ENCODE assay signal across 13 mouse cellular contexts in the genomic region with DNA sequence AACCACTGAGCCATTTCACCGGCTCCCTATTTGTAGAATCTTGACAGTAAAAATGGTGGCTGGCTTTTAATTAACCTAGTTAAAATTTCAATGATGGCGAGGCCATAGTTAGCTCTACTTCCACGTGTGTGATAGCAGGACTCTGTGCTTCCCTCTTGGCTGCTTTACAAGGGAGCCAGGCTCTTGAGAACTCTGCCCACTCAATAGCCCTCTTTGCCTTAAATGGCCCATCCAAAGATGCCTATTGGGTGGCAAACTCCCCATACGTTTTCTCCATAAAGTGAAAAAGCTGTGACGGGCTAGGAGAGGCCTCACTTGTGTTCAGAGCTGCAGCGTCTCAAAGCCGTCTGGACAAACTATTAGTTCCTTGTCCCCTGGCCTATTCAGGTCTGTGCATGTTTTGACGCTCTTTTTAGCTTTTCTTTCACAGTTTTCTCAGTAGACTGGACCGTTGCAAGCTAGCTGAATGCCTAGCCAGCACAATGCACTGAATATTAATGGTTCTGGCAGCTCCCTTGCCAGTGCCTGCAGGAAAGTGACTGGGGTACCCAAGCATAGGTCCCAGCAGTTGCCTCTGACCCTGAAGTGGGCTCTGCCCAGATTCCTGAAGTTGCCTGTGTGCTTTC.
DNase-seq lines count a peak whose midpoint lies in the region; ATAC-seq and TF ChIP-seq lines count a peak whose summit lies in the region.
"Had no signal": no experiment of that assay in that cellular context is flagged by ENCODE, and none has a peak within 500 bp of the region (broad histone marks: within the 10 kb centered on the region; RNA-seq: fewer than 3 reads in every experiment).

No protein-coding gene starts in this region.

- no peak overlapping the region for H3K27ac ChIP-seq in forebrain, embryonic 13.5 days
- peak overlapping the region; percentile 71 for H3K27ac ChIP-seq in hindbrain, embryonic 10.5 days
- peak overlapping the region; percentile 15; the same call in 1 of the 2 replicates for H3K27ac ChIP-seq in midbrain, embryonic 11.5 days (ENCODE audit: low read depth, low read length)
- H3K27ac ChIP-seq in neural tube, embryonic 14.5 days (ENCODE audit: low read depth, low read length) = no peak overlapping the region
- H3K27ac ChIP-seq in liver, postnatal 0 days (ENCODE audit: low read depth) = no peak overlapping the region
- H3K27ac ChIP-seq: macrophage had no signal

- H3K36me3 ChIP-seq in forebrain, embryonic 13.5 days (ENCODE audit: poor library complexity, severe bottlenecking) = no peaks in the 10 kb centered on the region
- no peaks in the 10 kb centered on the region; the same call in 1 of the 2 replicates for H3K36me3 ChIP-seq in hindbrain, embryonic 10.5 days
- no peaks in the 10 kb centered on the region for H3K36me3 ChIP-seq in midbrain, embryonic 11.5 days (ENCODE audit: control insufficient read depth, insufficient read depth, low read length)
- no peaks in the 10 kb centered on the region for H3K36me3 ChIP-seq in neural tube, embryonic 14.5 days (ENCODE audit: control insufficient read depth, insufficient read depth, low read length)
- H3K36me3 ChIP-seq in liver, postnatal 0 days (replicated peaks; ENCODE audit: insufficient read depth, low read length) = no peaks in the 10 kb centered on the region

- no peak overlapping the region for H3K4me2 ChIP-seq in forebrain, embryonic 13.5 days
- H3K4me2 ChIP-seq in midbrain, embryonic 11.5 days = no peak overlapping the region
- H3K4me2 ChIP-seq in neural tube, embryonic 14.5 days (ENCODE audit: low read depth, low read length) = no peak overlapping the region
- H3K4me2 ChIP-seq in liver, postnatal 0 days (ENCODE audit: low read depth, low read length) = no peak overlapping the region

- H3K9me3 ChIP-seq in forebrain, embryonic 13.5 days (replicated peaks) = no peaks in the 10 kb centered on the region
- no peaks in the 10 kb centered on the region for H3K9me3 ChIP-seq in hindbrain, embryonic 10.5 days
- H3K9me3 ChIP-seq in midbrain, embryonic 11.5 days (ENCODE audit: control insufficient read depth, low read length) = no peaks in the 10 kb centered on the region
- no peaks in the 10 kb centered on the region for H3K9me3 ChIP-seq in neural tube, embryonic 14.5 days (ENCODE audit: control insufficient read depth, low read length)
- no peaks in the 10 kb centered on the region for H3K9me3 ChIP-seq in liver, postnatal 0 days (ENCODE audit: low read length)

- ATAC-seq in forebrain, embryonic 13.5 days = peak; percentile 82
- peak; percentile 69 for ATAC-seq in midbrain, embryonic 11.5 days (ENCODE audit: low FRiP score)
- peak; percentile 71; the same call in 1 of the 2 replicates for ATAC-seq in neural tube, embryonic 14.5 days (ENCODE audit: low read depth)
- no peak for ATAC-seq in megakaryocyte, adult 5-6 weeks (ENCODE audit: poor library complexity, severe bottlenecking)
- no peak for ATAC-seq in liver, postnatal 0 days
- ATAC-seq: CD4-positive, CD25-positive, alpha-beta regulatory T cell, adult 4 months; inflammation-experienced regulatory T-cells, adult 6 months had no signal

- DNase-seq in hindbrain, embryonic 10.5 days (ENCODE audit: low spot score) = peak; percentile 6
- DNase-seq in midbrain, embryonic 11.5 days (ENCODE audit: low spot score, missing footprints) = no peak
- no peak for DNase-seq in kidney, adult 9 months
- DNase-seq in liver, postnatal 0 days = no peak
- DNase-seq: cerebellum, adult 18-20 months; lung, adult 18-20 months; right cerebral cortex, postnatal 4 days had no signal

- H3K4me1 ChIP-seq in forebrain, embryonic 13.5 days = peaks cover 22% of the 10 kb centered on the region
- peaks cover 36% of the 10 kb centered on the region for H3K4me1 ChIP-seq in hindbrain, embryonic 10.5 days (replicated peaks)
- peaks cover 5% of the 10 kb centered on the region for H3K4me1 ChIP-seq in midbrain, embryonic 11.5 days (ENCODE audit: control insufficient read depth, insufficient read depth, low read length)
- H3K4me1 ChIP-seq in neural tube, embryonic 14.5 days (ENCODE audit: control insufficient read depth, insufficient read depth, low read length) = no peaks in the 10 kb centered on the region
- H3K4me1 ChIP-seq in liver, postnatal 0 days (ENCODE audit: insufficient read depth) = no peaks in the 10 kb centered on the region

- no peak overlapping the region for H3K4me3 ChIP-seq in forebrain, embryonic 13.5 days
- no peak overlapping the region for H3K4me3 ChIP-seq in hindbrain, embryonic 10.5 days
- no peak overlapping the region for H3K4me3 ChIP-seq in midbrain, embryonic 11.5 days (ENCODE audit: low read depth, low read length)
- no peak overlapping the region for H3K4me3 ChIP-seq in neural tube, embryonic 14.5 days (ENCODE audit: low read depth, low read length)
- no peak overlapping the region for H3K4me3 ChIP-seq in liver, postnatal 0 days (ENCODE audit: low read depth, low read length)

- H3K9ac ChIP-seq in forebrain, embryonic 13.5 days = no peak overlapping the region
- no peak overlapping the region for H3K9ac ChIP-seq in midbrain, embryonic 11.5 days (ENCODE audit: low read length)
- H3K9ac ChIP-seq in neural tube, embryonic 14.5 days (replicated peaks; ENCODE audit: low read depth, low read length) = no peak overlapping the region
- no peak overlapping the region for H3K9ac ChIP-seq in liver, postnatal 0 days (replicated peaks)

- no peak for TF ChIP-seq EP300 in liver, postnatal 0 days (IDR thresholded peaks at IDR 0.05; ENCODE audit: low read depth)

- WGBS in forebrain, embryonic 13.5 days = 16% methylated on average over 9 of the region's 9 CpGs
- WGBS in hindbrain, embryonic 10.5 days = 62% methylated on average over 9 of the region's 9 CpGs
- WGBS in midbrain, embryonic 11.5 days = 56% methylated on average over 9 of the region's 9 CpGs
- 30% methylated on average over 9 of the region's 9 CpGs for WGBS in neural tube, embryonic 14.5 days
- WGBS in liver, postnatal 0 days (ENCODE audit: insufficient replicate concordance) = 80% methylated on average over 9 of the region's 9 CpGs

- no peak for TF ChIP-seq CTCF in liver, postnatal 0 days (IDR thresholded peaks at IDR 0.05; ENCODE audit: low read depth)

- H3K27me3 ChIP-seq in forebrain, embryonic 13.5 days = peaks cover 68% of the 10 kb centered on the region
- no peaks in the 10 kb centered on the region for H3K27me3 ChIP-seq in hindbrain, embryonic 10.5 days (ENCODE audit: insufficient read depth, poor library complexity, severe bottlenecking)
- no peaks in the 10 kb centered on the region for H3K27me3 ChIP-seq in midbrain, embryonic 11.5 days (ENCODE audit: control insufficient read depth, insufficient read depth, low read length)
- no peaks in the 10 kb centered on the region for H3K27me3 ChIP-seq in neural tube, embryonic 14.5 days (ENCODE audit: control insufficient read depth, insufficient read depth, low read length)
- H3K27me3 ChIP-seq in liver, postnatal 0 days (ENCODE audit: insufficient read depth, low read length) = no peaks in the 10 kb centered on the region

Comparison
In these comparisons a context has a peak if more than half of its experiments do, and no peak if none do; other contexts are left out.
1. ATAC-seq: peak in forebrain, embryonic 13.5 days (single experiment), midbrain, embryonic 11.5 days (single experiment) and neural tube, embryonic 14.5 days (single experiment); none in megakaryocyte, adult 5-6 weeks (single experiment) and liver, postnatal 0 days (single experiment).
2. H3K27ac ChIP-seq: peak in hindbrain, embryonic 10.5 days (single experiment) and midbrain, embryonic 11.5 days (single experiment); none in forebrain, embryonic 13.5 days (single experiment), neural tube, embryonic 14.5 days (single experiment) and liver, postnatal 0 days (single experiment).